Mouse (Mus musculus): ENCODE measurements at regions not wholly inside any gene's neighbourhood (a gene's known extent, or its start where the extent isn't known, plus 50 kb on each side); places are given as distances from the start of the nearest gene placed in this dataset.

GRCm38 (mm10) chr5:104728399-104728798 lies 131.5 kb downstream of the Zfp951 start:
- DNase-seq = no peak

GRCm38 (mm10) chr5:104722601-104723000 lies 137.3 kb downstream of the Zfp951 start:
- DNase-seq = peak; percentile 66

GRCm38 (mm10) chr5:104716956-104717355 lies 142.9 kb downstream of the Zfp951 start:
- DNase-seq = peak; percentile 85

Data from heart, adult 11 months (tissue).